Mouse (Mus musculus) monocyte, adult 2 months (primary cell): Measurements from ENCODE around the gene Defb11.
"Not testable (repeated sequence)": the region's sequence is repeated elsewhere in the genome, so short reads cannot be mapped to it uniquely, and the experiment has no call there.

Source experiments
- DNase-seq, 2 experiments: peaks; one replicate each; pipeline ENCODE4 v3.0.0; 2022; ENCODE audit warnings: low spot score in 2 of 2, low read depth in 1 of 2

Gene Defb11

DNA sequence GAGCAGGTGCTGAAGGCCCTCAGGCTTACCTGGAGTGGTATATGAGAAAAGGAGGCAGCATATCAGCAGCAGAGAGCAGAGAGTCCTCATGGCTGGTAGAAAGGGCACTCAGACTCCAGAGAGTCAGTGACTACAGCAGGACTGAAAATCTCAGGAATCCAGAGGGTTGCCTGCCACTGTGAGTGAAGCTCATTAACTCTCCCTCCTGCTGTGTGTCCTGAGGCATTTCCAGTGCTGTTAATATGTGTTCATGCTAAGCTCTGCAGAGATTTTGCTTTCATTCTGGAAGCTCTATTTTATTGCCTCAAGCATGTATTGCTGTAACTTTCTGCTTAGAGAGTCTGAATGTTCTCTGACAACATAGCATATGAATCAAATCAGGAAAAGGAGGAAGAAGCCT, at the start of gene Defb11:
Gene Defb11, minus strand, starts transcription at position 123 of the 400 bp plus-strand sequence.
- not testable (repeated sequence) for DNase-seq

DNA sequence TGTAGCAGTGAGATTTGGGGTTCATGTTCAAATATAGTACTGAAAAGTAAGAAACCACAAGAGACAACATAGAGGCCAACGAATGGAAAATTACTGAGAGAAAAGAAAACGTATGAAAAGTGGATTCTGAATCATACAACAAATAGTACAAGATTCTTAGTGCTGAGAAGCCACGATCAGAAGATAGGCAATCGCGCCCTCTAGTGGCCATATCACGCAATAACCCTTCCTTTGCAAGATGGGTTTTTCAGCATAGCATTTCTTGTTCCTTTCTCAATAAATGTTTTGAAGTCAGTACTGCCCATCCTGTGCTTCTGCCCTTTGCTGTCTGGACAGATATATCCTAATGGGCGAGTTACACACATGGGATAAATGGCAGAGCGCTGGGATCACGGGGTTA, 49.1 kb upstream of the Defb11 start:
- DNase-seq, result no peak

DNA sequence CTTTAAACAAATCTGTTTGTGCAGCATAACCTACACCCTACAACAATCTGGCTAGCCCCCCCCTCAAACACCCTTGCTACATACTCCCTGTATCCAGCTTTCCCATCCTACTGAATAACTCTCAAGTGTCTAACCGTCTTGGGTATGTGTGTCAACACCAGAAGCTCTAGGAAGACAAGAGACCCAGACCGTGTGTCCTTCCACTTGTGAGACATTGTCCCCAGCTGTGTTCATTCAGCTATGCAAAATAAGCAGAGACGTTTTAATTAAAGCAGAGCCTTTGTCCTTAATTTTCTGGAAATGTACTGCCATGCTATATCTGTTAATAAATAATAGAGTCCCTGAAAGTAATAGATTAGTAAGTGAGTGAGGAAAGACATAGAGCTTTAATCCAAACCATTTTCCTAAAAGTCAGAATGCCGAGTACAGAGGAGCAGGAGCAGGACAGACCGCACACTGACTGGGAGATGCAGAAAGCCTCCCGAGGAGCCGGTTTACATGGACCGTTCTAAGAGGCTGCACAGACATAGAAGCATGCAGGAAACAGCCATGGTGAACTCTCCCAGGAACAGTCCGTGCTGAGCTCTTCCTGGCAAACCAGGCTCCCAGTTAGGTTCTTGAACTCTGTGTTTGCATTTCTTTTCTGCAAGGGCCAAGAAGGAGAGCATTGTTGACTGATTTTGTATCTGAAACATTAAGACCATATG, 41.3 kb upstream of the Defb11 start:
- no peak for DNase-seq

DNA sequence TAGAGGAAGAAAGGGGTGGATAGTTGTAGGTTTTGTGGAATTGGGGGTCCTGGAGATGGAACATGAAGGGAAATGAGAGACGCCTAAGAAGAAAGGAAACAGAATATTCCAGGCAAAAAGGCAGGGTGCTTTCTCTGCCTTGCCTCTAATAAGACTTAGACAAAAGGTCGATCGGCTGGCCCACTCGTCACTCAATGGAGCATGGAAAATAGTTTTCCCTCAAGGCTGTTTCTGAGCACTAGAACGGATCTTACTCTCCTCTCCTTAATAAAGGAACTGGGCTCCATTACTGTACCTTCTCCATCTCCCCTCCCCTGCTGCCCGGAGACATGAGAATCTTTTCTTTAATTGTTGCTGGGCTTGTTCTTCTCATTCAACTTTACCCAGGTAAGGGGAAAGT, 40.2 kb upstream of the Defb11 start, which contains the start of gene Defb13:
Gene Defb13, plus strand, starts transcription at position 301 of the 400 bp plus-strand sequence.
- no peak for DNase-seq

DNA sequence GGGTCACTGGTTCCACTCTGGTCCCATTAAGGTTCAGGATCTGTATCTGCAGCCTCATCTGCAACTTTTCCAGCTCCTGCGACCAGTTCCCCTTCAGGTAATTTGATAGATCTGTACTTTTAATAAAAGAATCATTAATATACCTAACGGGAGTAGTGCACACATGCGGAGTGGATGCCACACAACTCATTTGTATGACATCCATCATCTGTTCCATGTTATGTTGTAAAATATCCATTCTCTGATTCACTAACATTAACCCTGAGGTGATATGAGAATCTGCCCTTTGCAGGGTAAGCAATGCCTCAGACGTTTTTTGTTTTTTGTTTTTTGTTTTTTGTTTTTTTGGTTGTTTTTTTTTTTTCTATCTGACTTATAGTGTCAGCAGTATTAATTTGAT, 31.8 kb upstream of the Defb11 start, which contains the start of gene Defb35:
Gene Defb35, plus strand, starts transcription at position 301 of the 400 bp plus-strand sequence.
- not testable (repeated sequence) for DNase-seq

DNA sequence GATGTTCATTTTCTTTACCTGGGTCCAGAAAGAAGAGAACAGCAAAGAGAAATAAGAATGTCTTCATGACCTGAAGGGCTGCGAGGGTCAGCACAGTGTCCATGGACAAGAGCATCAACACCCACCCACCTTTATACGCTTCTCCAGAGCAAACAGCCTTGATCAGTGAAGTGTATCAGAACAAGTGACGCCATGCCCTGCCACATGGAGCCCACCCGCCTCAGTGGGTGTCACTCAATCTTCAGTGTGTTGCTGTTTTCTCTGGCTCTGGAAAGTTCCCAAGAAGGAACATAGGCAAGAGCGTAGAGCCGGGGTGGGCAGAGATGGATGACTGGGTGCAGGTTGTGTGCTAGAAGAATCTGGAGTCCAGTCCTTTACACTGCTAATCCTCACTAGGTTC, 26.4 kb upstream of the Defb11 start, which contains the start of gene Defb15:
Gene Defb15, minus strand, starts transcription at position 101 of the 400 bp plus-strand sequence.
- DNase-seq, result no peak

DNA sequence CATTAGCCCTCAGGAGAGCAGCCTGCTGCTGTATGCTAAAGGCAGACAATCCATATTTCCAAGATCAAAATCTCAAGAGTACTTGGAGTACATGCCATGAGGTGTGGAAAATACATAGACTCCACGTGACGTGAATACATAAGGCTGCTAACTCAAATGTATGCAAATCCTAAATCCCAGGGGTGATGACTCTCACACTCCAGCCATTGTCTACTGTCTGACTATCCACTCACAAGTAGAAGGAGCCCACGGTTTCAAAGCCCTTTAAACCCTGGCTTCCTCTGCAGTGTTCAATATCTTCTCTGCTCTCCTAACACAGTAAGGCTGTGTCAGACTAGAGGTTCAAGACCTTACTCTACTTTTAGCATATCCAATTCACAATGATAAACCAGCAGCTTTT, 24.5 kb upstream of the Defb11 start:
- DNase-seq, result not testable (repeated sequence)

DNA sequence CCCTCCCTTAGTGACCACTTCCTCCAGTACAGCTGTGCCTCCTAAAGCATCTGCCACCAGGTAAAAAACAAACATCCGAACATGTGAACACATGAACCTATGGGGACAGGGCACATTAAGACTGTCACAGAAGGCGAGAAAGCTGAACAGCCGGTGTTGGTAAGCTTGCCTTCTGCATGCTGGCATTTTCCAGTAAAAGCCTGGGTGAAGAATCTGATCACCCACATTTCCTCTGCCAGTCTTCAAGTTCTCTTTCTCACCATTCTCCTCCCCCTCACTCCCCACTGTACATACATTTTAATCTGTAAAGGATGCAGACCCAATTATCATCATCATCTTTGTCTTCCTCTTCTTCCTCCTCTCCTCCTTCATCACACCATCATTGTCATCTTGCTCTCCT, 9.4 kb upstream of the Defb11 start:
- no peak for DNase-seq

DNA sequence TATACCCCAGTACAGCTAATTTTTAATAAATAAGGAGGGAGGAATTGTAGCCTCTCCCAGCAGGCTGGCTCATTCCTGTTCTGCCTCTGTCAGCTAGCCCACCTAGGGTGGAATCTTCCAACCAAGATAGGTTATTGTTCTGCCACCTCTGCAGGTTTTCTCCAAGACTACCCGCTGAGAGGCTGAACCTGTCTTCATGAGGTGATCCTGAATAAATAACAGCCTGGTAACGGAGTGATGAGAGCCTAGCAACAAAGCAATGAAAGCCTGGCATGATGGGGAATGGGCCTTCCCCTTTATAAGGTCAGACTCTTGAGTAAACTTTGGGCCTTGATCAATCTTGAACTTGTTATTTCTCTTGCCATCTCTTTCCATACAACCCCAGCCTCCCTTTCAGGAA, 6.3 kb upstream of the Defb11 start:
- no peak for DNase-seq

DNA sequence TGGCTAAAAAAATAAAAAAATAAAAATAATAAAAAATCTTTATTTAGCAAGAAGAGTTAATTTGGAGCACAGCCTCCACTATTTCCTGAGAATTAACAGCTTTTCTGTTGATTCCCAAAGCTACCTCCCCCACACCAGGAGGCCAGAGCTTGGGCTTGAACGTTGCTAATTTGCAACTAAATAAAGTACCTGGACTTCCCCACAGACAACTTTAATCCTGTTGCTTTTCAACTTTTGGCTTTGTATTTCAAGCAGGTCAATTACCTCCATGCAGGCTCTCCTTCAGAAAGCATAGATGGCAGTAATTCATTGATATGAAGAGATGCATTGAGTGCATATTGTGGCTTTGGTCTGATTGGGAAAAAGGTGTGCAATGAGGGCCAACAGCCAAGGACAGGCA, 5.7 kb upstream of the Defb11 start:
- DNase-seq, result no peak

DNA sequence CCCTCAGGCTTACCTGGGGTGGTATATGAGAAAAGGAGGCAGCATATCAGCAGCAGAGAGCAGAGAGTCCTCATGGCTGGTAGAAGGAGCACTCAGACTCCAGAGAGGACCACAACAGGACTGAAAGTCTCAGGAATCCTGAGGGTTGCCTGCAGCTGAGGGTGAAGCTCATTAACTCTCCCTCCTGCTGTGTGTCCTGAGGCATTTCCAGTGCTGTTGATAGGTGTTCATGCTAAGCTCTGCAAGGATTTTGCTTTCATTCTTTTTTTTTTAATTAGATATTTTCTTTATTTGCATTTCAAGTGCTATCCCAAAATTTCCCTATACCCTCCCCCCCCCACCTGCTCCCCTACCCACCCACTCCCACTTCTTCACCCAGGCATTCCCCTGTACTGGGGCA, 20.9 kb downstream of the Defb11 start, which contains the start of gene Defb9:
Gene Defb9, minus strand, starts transcription at position 101 of the 400 bp plus-strand sequence.
- not testable (repeated sequence) for DNase-seq

DNA sequence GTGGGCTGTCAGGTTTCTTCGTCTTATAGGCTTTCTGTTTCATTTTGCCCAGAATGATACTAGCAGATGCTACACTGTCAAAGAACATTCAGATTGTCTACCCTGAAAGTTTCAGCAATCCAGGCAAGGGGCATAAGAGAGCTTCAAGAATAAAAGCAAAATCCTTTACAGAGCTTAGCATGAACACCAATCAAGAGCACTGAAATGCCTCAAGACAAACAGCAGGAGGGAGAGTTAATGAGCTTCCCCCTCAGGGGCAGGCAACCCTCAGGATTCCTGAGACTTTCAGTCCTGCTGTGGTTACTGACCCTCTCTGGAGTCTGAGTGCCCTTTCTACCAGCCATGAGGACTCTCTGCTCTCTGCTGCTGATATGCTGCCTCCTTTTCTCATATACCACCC, 47.6 kb downstream of the Defb11 start, which contains the start of gene Defb10:
Gene Defb10, plus strand, starts transcription at position 316 of the 400 bp plus-strand sequence.
- not testable (repeated sequence) for DNase-seq
